Mouse (Mus musculus): ENCODE measurements around the gene Isl2.

Isl2 gene

DNA sequence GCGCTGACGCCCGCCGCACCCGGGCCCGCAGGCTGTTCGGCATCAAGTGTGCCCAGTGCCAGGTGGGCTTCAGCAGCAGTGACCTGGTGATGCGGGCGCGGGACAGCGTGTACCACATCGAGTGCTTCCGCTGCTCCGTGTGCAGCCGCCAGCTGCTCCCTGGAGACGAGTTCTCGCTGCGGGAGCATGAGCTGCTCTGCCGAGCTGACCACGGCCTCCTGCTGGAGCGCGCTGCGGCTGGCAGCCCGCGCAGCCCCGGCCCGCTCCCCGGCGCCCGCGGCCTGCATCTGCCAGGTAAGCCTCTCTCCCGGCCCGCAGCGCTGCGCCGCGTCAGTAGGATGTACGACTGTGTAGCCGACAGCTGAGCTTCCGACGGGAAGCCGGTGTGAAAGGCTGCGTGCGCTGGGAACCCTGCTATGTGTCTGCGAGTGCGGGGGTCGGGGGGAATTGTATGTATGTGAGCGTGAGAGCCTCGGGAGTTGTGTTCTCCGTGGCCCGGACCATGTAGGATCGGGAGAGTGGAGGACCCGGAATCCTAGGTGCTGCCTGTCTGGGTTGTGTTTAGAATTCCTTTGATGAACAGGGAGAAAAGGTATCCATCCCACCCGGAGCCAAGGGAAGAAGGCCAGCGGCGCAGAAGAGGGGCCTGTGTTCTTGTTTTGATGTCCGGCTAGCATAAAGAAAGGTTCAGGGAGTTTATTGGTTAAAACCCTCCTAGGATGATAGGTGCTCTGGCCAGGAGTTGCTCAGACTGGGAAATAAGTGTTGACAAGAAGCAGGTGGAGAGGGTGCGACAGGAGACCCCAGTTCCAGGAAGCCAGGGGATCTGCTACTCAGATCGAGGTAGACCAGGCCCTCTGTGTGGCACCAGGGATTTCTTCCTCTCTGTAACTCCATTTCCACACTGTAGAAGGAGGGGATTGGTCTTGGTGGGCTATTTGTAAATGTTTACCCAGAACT lies 4.2 kb downstream of the Isl2 start:
- DNase-seq (ENCODE audit: low read depth, low spot score), result peak; percentile 44
- no peaks in the 10 kb centered on the region for H3K36me3 ChIP-seq (ENCODE audit: control insufficient read depth, insufficient read depth, low read length, poor library complexity, severe bottlenecking)
- H3K27me3 ChIP-seq (ENCODE audit: control insufficient read depth, insufficient read depth, low read length, poor library complexity, severe bottlenecking), result 0 out of 2 replicates have a peak, but pooled peaks cover 5% of the 10 kb centered on the region

DNA sequence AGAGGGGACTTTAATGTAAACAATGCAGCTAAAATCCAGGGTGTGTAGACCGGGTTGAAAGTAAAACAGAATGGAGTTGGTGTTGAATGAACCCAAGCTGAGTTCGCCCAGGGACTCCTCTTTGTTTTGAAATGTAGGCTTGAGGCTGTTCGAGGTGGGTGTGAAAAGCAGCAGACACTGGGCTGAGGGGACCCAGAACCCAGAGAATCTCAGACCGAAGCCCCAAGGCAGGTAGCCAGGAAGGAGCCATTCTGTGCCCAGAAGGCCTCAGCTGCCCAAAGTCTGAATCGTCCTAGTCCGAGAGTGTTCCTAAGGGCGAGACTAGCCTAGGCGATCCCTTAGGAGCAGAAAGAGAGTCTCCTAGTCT lies 4.8 kb downstream of the Isl2 start:
- Histone ChIP-seq H3K27me3 (ENCODE audit: control insufficient read depth, insufficient read depth, low read length, poor library complexity, severe bottlenecking) (0 out of 2 replicates have a peak, but pooled peaks cover 5% of the 10 kb centered on the region), H3K36me3 (ENCODE audit: control insufficient read depth, insufficient read depth, low read length, poor library complexity, severe bottlenecking) (no peaks in the 10 kb centered on the region)
- peak; percentile 36 for DNase-seq (ENCODE audit: low read depth, low spot score)

DNA sequence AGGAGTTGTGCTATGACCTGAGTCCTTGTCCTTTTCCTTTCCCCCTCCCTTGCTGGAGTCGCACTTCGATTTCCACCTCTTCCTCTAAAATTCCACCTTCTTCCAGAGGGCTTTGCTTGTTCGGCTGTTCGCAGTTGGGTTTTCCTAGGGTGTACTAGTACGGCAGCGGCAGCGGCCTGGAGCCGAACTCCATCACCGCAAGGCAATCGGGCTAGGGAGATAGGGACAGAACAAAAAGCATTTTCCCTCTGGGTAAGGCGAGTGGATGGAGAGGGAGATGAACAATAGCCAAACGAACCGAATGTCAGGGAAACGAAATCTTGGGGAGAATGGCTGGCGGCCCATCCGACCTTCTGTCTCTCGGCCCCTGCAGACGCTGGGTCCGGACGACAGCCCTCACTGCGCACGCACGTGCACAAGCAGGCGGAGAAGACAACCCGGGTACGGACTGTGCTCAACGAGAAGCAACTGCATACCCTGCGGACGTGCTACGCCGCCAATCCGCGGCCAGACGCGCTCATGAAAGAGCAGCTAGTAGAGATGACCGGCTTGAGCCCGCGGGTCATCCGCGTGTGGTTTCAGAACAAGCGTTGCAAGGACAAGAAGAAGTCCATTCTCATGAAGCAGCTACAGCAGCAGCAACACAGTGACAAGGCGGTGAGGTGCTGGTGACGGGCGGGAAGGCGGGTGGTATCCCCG lies 5.4 kb downstream of the Isl2 start:
- Histone ChIP-seq H3K36me3 (ENCODE audit: control insufficient read depth, insufficient read depth, low read length, poor library complexity, severe bottlenecking) (no peaks in the 10 kb centered on the region), H3K27me3 (ENCODE audit: control insufficient read depth, insufficient read depth, low read length, poor library complexity, severe bottlenecking) (0 out of 2 replicates have a peak, but pooled peaks cover 5% of the 10 kb centered on the region)
- peak; percentile 59 for DNase-seq (ENCODE audit: low read depth, low spot score)

DNA sequence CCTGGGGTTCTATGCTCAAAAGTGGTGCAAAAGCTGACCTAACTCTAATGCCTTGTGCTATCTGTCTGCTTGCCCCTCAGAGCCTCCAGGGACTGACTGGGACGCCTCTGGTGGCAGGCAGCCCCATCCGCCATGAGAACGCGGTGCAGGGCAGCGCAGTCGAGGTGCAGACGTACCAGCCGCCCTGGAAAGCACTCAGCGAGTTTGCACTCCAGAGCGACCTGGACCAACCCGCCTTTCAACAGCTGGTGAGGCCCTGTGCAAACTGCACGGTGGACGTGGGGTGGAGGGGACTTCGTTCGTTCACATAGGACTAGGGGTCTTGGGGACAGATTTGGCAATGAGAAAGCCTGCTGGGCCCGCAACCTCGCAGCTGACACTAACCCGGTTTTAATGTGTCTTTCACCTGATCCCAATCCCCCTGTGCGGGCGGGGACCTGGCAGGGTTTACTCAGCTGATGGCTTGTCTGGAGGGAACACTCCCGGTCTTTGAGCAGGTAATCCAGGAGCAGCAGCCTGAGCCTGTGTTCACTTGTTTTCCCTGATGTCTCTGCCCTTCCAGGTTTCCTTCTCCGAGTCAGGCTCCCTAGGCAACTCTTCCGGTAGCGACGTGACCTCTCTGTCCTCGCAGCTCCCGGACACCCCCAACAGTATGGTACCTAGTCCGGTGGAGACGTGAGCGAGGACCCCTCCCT lies 6.5 kb downstream of the Isl2 start:
- DNase-seq (ENCODE audit: low read depth, low spot score), result peak; percentile 48
- Histone ChIP-seq H3K27me3 (ENCODE audit: control insufficient read depth, insufficient read depth, low read length, poor library complexity, severe bottlenecking) (0 out of 2 replicates have a peak, but pooled peaks cover 2% of the 10 kb centered on the region), H3K36me3 (ENCODE audit: control insufficient read depth, insufficient read depth, low read length, poor library complexity, severe bottlenecking) (no peaks in the 10 kb centered on the region)

DNA sequence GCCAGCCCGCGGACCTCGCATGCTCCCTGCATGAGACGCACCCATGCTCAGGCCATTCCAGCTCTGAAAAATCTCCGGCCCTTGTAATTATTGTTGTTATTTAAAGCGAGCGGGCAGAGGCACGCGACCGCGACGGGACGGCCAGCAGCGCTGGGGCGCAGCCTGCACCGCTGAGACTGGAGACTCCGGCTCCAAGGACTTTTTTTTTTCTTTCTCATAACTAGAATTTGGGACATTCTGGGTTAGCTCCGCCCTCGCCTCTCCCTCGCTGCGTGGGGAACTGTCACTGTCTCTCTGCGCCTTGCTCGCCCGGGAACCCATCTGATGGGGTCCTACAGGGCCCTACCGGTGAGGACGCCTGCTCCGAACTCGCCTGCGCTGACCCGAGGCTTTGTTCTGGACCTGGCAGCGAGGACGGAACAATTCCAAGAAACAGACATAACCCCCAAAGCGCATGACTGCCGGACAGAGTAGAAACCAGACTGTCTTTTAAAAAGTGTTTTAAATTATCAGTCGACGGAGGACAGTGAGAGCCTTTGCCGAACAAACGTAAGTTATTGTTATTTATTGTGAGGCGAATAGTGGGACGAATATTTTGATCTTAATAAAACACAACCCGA lies 7.2 kb downstream of the Isl2 start:
- peak; percentile 5 for DNase-seq (ENCODE audit: low read depth, low spot score)
- H3K27me3 ChIP-seq (ENCODE audit: control insufficient read depth, insufficient read depth, low read length, poor library complexity, severe bottlenecking), result no peaks in the 10 kb centered on the region
- no peaks in the 10 kb centered on the region for H3K36me3 ChIP-seq (ENCODE audit: control insufficient read depth, insufficient read depth, low read length, poor library complexity, severe bottlenecking)

DNA sequence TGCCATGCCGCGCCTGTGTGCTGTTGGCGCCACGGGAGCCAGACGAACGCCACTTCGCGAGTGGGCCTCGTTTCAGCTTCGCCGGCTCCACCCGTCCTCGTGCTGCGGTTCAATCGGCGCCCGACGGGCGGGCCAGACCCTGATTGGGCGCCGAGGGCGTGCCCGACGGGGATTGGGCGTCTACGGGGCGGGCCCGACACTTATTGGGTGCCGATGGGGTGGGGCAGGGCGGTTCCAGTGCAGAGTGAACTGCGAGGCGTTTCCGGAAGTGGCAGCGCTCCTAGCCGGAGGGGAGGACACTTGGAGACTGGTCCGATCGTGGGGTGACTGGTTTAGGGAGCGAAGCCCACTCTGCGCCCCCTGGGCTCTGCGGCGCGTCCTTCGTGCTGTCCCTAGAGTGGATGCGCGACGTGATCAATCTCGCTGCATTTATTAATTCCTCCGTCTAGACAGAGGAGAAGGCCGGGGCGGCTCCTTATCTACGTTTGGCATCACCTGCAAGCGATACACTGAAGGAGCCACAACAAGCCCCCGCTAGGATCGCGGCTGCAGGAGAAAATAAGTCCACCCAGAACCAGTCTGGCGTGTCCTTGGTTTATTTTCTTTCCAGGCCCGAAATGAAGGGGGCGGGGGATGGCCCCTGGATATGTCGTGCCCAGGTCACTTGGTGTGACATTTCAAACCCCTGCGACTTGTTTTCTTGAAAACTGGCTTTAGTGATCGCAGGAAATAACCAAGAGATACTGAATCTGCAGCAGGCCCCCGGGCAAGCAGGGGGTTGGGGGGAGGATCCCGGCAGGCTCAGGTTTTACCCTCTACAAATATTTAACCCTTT lies 7.9 kb downstream of the Isl2 start:
- H3K36me3 ChIP-seq (ENCODE audit: control insufficient read depth, insufficient read depth, low read length, poor library complexity, severe bottlenecking), result no peaks in the 10 kb centered on the region
- DNase-seq (ENCODE audit: low read depth, low spot score), result peak; percentile 58
- H3K27me3 ChIP-seq (ENCODE audit: control insufficient read depth, insufficient read depth, low read length, poor library complexity, severe bottlenecking), result no peaks in the 10 kb centered on the region

DNA sequence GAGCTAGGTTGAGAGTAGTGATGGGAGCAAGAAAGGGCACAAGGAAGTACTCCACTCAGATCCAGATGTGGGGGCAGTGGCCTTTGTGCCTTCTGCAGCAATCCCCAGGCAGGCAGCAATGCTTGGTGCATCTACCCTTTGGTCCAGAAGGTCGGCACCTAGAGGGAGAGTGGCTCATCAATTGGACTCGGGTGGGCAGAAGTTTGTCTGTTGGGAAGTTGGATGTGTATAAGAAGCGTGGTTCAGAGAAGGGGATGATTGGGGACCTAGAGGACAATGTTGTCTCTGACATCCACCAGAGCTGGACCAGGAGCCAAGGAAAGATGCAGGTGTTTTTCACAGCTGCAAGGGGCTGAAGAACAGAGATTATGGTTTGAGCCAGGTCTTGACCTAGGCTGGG lies 10.4 kb downstream of the Isl2 start:
- no peaks in the 10 kb centered on the region for H3K36me3 ChIP-seq (ENCODE audit: control insufficient read depth, insufficient read depth, low read length, poor library complexity, severe bottlenecking)
- no peak for DNase-seq (ENCODE audit: low read depth, low spot score)
- no peaks in the 10 kb centered on the region for H3K27me3 ChIP-seq (ENCODE audit: control insufficient read depth, insufficient read depth, low read length, poor library complexity, severe bottlenecking)

DNA sequence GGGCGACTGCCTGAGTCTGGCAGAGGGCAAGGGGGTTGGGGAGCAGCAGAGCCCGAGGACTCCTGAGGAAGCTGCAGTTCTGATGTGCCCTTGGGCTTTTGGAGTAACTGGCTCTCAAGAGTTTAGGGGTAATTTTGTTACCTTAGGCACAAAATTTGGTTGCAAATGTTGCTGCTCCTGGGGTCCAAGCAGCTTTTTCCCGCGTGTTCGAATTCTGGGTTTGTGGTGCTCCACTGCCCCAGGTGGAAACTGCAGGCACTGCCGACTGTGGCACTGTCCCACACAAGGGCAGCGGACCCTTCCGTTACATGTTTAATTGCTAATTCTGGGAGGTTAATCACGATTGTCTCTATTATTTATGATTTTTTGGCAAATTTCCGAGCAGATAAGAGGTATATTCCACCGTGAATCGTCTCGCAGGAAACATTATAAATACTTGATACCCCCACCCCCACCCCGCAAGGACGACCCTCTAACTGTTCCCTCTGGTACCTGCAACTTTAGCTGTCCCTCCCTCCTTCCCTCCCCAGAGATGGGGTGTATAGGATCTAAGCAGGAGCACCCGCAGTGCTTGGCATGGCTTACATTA lies 10.9 kb downstream of the Isl2 start:
- H3K36me3 ChIP-seq (ENCODE audit: control insufficient read depth, insufficient read depth, low read length, poor library complexity, severe bottlenecking), result no peaks in the 10 kb centered on the region
- DNase-seq (ENCODE audit: low read depth, low spot score), result peak; percentile 8
- no peaks in the 10 kb centered on the region for H3K27me3 ChIP-seq (ENCODE audit: control insufficient read depth, insufficient read depth, low read length, poor library complexity, severe bottlenecking)

DNA sequence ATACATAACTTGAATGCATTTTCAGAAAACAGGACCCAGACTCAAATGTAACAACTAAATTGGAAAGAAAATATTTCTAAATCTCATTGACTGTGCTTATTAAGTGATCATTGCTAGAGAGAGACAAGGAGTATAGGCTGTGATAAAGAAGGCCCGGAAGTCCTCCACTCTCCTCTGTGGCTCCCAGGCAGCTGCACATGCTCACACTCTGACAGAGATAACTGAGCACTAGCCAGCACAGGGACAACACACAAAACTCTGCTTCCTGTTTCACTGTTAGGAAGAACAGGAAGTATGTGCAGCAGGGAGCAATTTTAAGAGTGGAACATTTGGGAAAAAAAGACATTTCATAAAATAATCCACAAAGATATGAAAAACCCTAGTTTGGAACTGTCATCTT lies 16.5 kb downstream of the Isl2 start:
- no peak for DNase-seq (ENCODE audit: low read depth, low spot score)
- H3K27me3 ChIP-seq (ENCODE audit: control insufficient read depth, insufficient read depth, low read length, poor library complexity, severe bottlenecking), result no peaks in the 10 kb centered on the region
- no peaks in the 10 kb centered on the region for H3K36me3 ChIP-seq (ENCODE audit: control insufficient read depth, insufficient read depth, low read length, poor library complexity, severe bottlenecking)

DNA sequence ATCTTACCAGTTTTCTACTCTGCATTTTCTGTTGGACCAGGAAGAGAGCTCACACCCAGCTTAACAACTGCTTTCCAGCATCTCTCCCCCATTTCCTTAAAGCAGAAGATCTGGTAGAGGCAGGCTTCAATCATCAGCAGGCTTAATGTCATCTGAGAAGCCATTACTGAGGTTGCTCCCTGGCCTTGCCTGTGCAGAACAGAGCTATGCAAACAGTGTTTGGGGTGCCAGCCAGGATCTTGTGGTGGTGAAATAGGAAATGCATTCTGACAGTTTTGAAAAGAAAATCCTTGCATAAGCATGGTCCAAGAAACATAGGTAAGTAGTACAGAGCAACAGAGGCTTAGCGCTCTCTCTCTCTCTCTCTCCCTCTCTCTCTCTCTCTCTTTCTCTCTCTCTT lies 22.5 kb downstream of the Isl2 start:
- Histone ChIP-seq H3K27me3 (ENCODE audit: control insufficient read depth, insufficient read depth, low read length, poor library complexity, severe bottlenecking) (no peaks in the 10 kb centered on the region), H3K36me3 (ENCODE audit: control insufficient read depth, insufficient read depth, low read length, poor library complexity, severe bottlenecking) (no peaks in the 10 kb centered on the region)
- no peak for DNase-seq (ENCODE audit: low read depth, low spot score)

DNA sequence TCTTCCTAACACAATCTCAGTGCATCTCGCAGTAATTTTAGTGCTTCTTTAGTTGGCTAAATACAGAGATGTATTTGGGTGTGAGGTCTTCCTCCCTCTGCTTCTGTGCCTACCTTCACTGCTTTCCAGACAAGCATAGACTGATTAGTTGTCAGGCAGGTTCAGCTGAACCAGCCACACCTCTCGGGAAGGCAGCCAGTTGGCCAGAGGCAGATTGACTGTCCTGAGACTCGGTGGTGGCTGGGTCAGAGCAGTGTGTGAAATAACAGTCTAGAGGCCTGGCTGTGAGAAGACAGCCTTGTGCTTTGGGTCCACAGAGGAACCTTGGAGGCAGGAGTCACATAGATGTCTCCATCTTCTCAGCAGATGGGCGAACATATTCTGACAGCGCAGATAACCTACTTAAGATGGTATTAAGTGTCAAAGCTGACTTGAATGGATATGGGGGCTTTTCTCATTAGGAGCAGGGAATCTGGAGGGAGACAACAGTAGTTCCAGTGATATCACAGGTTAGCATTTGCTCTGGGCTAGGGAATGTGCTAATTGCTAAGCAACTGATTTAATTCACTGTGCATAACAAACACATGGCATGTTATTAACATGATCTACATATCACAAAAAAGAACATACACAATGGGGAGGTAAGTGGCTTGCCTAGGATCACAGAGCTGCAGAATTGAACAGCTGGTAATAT lies 30.1 kb downstream of the Isl2 start:
- DNase-seq (ENCODE audit: low read depth, low spot score), result no peak
- H3K27me3 ChIP-seq (ENCODE audit: control insufficient read depth, insufficient read depth, low read length, poor library complexity, severe bottlenecking), result no peaks in the 10 kb centered on the region
- H3K36me3 ChIP-seq (ENCODE audit: control insufficient read depth, insufficient read depth, low read length, poor library complexity, severe bottlenecking), result no peaks in the 10 kb centered on the region; the same call in 1 of the 2 replicates

DNA sequence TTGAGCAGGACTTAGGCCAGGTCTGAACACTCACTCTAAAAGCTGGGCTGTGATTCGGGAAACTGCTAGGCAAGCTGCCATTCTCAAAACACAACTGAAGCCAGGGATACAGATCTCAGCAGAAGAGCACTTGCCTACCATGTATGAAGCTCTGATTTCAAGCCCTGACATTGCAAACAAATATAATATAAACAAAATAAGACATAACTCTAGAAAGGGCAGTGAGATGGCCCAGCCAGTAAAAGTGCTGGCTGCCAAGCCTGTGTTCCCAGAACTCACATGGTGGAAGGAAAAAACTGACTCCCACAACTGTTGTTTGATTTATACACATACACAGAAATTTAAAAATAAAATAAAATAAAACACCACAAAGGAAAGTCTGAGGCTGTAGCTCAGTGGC lies 32.6 kb downstream of the Isl2 start:
- no peak for DNase-seq (ENCODE audit: low read depth, low spot score)
- H3K27me3 ChIP-seq (ENCODE audit: control insufficient read depth, insufficient read depth, low read length, poor library complexity, severe bottlenecking), result no peaks in the 10 kb centered on the region
- H3K36me3 ChIP-seq (ENCODE audit: control insufficient read depth, insufficient read depth, low read length, poor library complexity, severe bottlenecking), result no peaks in the 10 kb centered on the region; the same call in 1 of the 2 replicates

DNA sequence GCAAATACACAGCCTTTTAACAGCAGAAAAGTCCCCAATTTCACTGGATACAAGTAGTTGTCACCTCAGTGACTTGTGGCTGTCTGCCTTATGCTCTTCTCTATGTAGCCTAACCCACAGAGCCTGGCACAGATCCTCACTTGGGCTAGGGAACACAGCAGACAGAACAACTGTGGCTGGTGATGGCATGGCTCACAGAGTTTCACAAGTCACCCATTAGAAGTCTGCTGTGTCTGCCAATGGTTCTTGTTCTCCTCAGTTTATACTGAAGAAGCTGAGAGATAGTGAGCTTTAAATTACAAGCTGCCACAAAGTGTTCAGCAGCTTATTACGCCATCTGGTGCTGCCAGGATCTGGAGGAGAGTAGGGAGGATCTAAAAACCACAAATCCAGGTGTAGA lies 38.1 kb downstream of the Isl2 start:
- H3K36me3 ChIP-seq (ENCODE audit: control insufficient read depth, insufficient read depth, low read length, poor library complexity, severe bottlenecking), result no peaks in the 10 kb centered on the region; the same call in 1 of the 2 replicates
- no peaks in the 10 kb centered on the region for H3K27me3 ChIP-seq (ENCODE audit: control insufficient read depth, insufficient read depth, low read length, poor library complexity, severe bottlenecking)
- no peak for DNase-seq (ENCODE audit: low read depth, low spot score)

All from splenic B cell, adult 2 months (primary cell).